Mouse (Mus musculus): Measurements from ENCODE around the gene Hfe.
"Not testable (repeated sequence)": the region's sequence is repeated elsewhere in the genome, so short reads cannot be mapped to it uniquely, and the experiment has no call there.

Gene Hfe

DNA sequence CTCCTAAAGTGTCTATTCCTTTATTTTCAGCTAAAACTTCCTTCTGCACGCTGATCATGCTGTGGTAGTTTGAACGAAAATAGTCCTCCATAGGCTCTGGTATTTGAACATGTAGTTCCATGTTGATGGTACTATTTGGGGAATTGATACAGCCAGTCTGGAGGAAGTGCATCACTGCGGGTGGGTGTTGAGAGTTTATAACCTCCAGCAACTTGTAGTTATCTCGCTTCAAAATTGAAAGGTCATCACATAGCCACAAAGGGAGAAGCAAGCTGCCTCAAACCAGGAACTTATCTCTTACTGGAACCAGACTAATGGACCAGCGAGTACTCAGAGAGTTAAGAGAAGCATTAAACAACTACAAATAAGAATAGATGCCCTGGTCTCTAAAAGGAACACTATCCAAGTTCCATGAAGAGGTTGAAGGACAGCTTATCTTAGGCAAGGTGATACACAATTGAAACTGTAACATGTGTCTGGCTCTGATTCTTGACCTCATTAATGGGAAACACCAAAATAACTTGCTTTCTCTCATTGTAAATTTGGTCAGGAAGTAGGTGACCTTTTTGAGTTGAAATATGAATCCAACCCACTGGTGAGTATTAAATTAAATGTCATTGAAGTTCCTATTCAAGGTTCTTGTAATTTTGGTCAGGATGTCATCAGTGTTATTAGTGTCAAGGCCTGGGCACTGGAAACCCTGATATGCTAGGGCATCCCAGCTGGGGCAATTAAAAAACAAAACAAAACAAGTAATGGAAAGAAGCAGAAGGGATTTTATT is 5.8 kb upstream of the Hfe start:
- DNase-seq (ENCODE audit: low read depth), result no peak

DNA sequence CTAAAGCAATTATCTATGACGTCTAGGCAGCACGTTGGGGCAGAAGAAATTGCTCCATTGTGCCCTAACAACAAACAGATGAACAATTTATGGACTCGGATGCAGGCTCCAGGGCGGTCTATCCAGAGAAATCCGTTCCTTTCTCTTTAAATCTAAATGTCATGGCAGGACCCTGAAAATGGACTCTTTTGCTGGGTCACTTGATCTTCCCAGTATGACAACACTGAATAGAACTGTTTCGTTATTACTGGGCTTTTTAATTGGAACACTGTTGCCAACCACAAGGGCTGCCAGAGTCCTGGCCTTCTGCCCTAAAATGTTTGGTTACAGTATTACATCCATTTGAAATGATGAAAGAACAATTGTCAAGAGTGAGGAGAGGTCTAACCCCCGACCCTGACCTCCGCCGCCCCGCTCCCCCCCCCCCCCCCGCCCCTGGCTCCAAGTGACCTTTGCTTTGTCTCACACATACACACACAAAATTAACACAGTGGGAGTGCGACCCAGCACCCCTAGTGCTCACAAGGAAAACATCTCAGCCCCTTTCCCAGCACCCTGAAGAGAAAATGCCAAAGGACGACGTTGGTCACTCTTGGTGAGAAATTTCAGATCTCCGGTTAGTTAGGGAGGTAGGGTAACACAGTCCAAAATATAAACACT is 810 bp downstream of the Hfe start:
- DNase-seq (ENCODE audit: low read depth), result no peak

DNA sequence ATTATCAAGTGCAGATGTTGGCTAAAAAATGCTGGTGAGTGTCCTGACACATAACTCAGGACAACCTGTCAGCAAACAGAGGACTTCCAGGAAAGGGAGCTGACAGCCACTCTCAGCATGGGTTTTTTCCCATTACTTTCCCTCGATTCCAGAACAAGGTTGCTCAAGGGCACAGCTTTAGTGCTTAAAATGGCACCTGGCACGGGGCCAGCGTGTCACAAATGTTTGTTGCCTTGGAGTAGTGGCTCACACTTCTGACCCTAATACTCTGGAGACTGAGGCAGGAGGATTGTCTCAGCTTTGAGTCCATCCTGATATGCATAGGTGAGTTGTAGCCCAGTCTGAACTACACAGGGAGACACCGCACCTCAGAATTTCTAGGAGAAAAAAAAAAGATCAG is 2.0 kb downstream of the Hfe start:
- DNase-seq (ENCODE audit: low read depth), result no peak

DNA sequence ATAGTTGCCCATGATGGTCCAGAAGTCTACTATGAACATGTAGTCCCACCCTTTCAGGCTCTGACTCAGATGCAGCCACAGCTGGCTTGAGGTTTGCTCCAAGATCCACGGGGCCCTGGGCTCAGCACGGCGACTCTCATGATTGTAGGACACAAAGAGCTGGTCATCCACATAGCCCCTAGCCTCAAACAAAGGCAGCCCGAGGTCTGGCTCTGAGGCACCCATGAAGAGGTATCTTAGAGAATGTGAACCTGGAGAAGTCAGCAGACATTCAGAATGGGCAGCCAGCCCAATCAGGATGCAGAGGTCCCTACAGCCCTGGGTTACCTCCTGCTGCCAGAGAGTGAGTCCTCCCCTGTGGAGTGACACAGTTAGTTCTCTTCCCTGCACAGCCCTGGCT is 2.6 kb downstream of the Hfe start:
- no peak for DNase-seq (ENCODE audit: low read depth)

- DNase-seq (ENCODE audit: low read depth), result no peak
Observed at GRCm38 (mm10) chr13:23706771-23707170, 3.9 kb downstream of the Hfe start.

GRCm38 (mm10) chr13:23705751-23706356 is 4.8 kb downstream of the Hfe start:
- no peak for DNase-seq (ENCODE audit: low read depth)

DNA sequence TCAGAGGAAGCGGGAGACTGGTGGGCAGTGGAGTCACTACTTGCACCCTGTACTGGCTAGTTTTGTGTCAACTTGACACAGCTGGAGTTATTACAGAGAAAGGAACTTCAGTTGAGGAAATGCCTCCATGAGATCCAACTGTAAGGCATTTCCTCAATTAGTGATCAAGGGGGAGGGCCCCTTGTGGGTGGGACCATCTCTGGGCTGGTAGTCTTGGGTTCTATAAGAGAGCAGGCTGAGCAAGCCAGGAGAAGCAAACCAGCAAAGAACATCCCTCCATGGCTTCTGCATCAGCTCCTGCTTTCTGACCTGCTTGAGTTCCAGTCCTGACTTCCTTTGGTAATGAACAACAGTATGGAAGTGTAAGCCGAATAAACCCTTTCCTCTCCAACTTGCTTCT is 7.9 kb downstream of the Hfe start:
- DNase-seq (ENCODE audit: low read depth), result not testable (repeated sequence)

- no peak for DNase-seq (ENCODE audit: low read depth)
Observed at GRCm38 (mm10) chr13:23702220-23702619, 8.4 kb downstream of the Hfe start.

- no peak for DNase-seq (ENCODE audit: low read depth)
Observed at GRCm38 (mm10) chr13:23700786-23701520, 9.7 kb downstream of the Hfe start.

- no peak for DNase-seq (ENCODE audit: low read depth)
Observed at GRCm38 (mm10) chr13:23699767-23700166, 10.9 kb downstream of the Hfe start.

GRCm38 (mm10) chr13:23698996-23699395 is 11.7 kb downstream of the Hfe start:
- DNase-seq (ENCODE audit: low read depth), result no peak

DNA sequence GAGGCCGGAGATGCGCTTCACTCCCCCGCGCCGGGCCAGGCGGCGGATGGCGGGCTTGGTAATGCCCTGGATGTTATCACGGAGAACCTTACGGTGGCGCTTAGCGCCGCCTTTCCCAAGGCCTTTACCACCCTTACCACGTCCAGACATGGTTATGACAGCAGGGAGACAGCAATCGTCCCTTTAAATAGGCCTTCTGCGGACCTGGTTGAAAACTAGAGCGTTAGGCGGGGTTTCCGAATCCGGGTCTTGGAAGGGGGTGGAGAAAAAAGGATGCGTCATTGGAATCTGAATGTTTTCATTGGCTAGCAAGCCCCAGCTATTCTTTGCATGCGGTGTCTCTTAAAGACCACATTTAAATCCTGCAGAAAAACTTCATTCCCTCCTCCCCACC is 12.4 kb downstream of the Hfe start, which contains the start of gene Hist1h4c:
Gene Hist1h4c, minus strand, starts transcription at position 155 of the 394 bp plus-strand sequence.
- DNase-seq (ENCODE audit: low read depth), result peak; percentile 98

- DNase-seq (ENCODE audit: low read depth), result no peak
Observed at GRCm38 (mm10) chr13:23697491-23698299, 13.0 kb downstream of the Hfe start.

DNA sequence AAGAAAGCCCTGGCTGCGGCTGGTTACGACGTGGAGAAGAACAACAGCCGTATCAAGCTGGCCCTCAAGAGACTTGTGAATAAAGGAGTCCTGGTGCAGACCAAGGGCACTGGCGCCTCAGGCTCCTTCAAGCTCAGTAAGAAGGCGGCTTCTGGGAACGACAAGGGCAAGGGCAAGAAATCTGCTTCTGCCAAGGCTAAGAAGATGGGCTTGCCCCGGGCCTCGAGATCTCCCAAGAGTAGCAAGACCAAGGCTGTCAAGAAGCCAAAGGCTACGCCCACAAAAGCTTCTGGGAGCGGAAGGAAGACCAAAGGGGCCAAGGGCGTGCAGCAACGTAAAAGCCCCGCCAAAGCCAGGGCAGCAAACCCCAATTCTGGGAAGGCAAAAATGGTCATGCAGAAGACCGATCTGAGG is 14.6 kb downstream of the Hfe start:
- DNase-seq (ENCODE audit: low read depth), result no peak

- no peak for DNase-seq (ENCODE audit: low read depth)
Observed at GRCm38 (mm10) chr13:23695514-23695913, 15.1 kb downstream of the Hfe start, which contains the start of gene Hist1h1t. Hist1h1t (plus strand) TSS chr13:23695814.

- no peak for DNase-seq (ENCODE audit: low read depth)
Observed at GRCm38 (mm10) chr13:23694956-23695355, 15.7 kb downstream of the Hfe start.

DNA sequence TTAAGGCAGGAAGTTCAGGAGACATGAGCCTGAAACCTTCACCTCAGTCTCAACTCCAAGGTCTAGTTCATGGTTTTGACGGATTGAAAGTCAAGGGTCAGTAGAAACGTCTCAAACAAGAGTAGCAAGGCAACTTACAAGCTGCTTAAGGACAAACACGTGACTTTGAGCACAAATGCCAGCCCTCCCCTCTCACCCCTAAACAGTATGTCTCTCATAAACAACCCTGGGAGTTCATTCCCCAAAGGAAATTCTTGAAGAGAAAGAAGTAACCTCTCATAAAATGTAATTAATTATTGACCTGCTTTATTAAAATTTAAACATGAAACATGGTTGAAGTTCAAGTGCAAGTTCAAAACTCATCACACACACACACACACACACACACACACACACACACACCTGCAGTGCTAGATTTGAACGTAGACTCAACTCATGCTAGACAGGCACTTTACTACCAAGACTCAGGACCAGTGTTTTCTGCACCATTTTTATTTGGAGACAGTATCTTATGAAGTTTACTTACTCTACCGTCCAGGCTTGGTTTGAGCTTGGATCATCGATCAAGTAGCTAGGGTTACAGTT is 16.7 kb downstream of the Hfe start:
- DNase-seq (ENCODE audit: low read depth), result no peak

DNA sequence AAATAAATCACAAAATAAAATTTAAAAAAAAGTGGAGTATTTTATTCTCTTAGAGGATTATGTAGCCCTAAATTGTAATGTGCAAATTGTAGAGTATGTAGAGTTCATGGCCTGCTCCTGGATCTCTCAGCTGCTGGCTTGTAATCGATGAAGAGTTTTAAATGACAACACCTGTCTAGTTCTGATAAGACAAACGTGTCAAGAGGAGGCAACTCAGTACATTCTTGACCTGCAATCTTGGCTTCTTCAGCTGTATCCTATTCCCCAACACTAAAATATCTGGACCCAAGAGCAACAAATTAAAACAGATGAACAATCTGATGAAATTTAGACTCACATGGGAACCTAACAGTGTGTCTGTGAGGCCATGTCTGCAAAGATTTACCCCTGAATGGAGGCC is 21.2 kb downstream of the Hfe start:
- DNase-seq (ENCODE audit: low read depth), result no peak

- no peak for DNase-seq (ENCODE audit: low read depth)
Observed at GRCm38 (mm10) chr13:23688956-23689355, 21.7 kb downstream of the Hfe start.

- DNase-seq (ENCODE audit: low read depth), result no peak
Observed at GRCm38 (mm10) chr13:23687907-23688306, 22.7 kb downstream of the Hfe start.

- DNase-seq (ENCODE audit: low read depth), result no peak
Observed at GRCm38 (mm10) chr13:23687181-23687580, 23.5 kb downstream of the Hfe start.

Data from fibroblast of lung, adult 2 months (primary cell).